Mouse (Mus musculus): Measurements from ENCODE around the gene Ddx43. TPM values are rescaled to one million over a fixed set of nuclear protein-coding genes. Genes with fewer than 3 reads are reported as not detected.
A peak's percentile ranks its signal among the peaks of the same experiment; 100 is the strongest.

Gene Ddx43
- polyA plus RNA-seq, 1 experiment from 2014 or later = 0.31 TPM

DNA sequence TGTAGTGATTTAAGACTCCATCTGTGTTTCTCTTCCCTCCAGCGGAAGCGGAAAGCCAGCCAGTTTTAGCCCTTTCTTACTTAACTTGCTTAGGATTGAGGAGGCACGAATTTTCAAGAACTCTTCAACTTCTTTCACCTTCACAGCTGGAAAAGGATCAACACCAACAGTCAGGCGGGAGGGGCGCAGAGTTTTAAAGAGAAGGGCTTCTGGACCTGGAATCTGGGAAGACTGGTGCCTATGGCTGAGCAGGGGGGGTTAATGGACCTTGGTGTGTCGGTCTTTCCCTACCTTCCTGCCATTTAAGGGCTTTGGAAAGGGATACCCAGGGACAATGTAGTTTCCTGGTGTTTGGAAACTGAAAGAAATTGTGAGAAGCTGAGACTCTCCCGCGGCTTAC lies 18.0 kb upstream of the Ddx43 start:
- WGBS = 25% methylated on average over 8 of the region's 8 CpGs
- H3K4me2 ChIP-seq (replicated peaks) = peak overlapping the region; percentile 58
- peak overlapping the region; percentile 53; the same call in 1 of the 2 replicates for H3K9ac ChIP-seq (replicated peaks)
- H3K9me3 ChIP-seq = no peaks in the 10 kb centered on the region
- H3K36me3 ChIP-seq = no peaks in the 10 kb centered on the region
- H3K4me1 ChIP-seq (replicated peaks) = peaks cover 10% of the 10 kb centered on the region
- peak overlapping the region; percentile 39 for H3K4me3 ChIP-seq (replicated peaks)
- ATAC-seq = no peak
- H3K27ac ChIP-seq = 0 out of 2 replicates have a peak overlapping the region, but pooled peaks have one; percentile 2
- H3K27me3 ChIP-seq = 0 out of 2 replicates have a peak, but pooled peaks cover 7% of the 10 kb centered on the region

DNA sequence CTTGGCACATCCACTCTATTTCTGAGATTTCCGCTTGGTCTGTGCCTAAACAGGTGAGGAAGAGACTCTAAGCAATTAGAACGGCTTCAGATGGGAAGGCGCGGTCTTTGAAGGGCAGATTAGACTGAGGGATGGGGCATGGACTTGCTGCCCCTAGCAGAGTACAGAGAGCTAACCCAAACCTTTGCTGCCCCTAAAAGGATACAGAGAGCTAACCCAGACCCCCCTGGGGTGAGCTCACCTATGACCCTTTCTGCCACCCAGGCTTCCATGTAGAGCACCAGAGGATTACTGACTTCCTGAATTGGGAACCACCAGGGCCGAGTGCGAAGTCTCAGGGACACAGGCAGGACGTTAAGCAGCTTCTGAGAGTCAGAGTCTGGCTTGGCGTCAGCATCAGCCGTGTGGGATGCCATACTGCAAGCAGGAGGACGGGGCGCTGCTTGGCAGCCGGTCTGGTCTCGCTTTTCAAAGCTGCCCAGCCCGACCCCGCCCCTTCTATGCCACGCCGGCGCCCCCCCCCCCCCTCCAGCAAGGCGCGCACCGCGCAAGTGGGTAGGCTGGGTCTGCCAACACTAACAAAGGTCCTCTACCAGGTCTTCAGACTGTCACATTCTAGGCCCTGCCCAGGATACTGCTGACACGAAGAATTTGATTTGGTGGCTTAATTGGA lies 17.3 kb upstream of the Ddx43 start, which contains the start of gene Ooep:
Gene Ooep (minus strand): TSS at position 613 of the 673 bp plus-strand sequence.
- ATAC-seq = peak; percentile 95
- WGBS = 3% methylated on average over 22 of the region's 23 CpGs

GRCm38 (mm10) chr9:78385893-78386292 lies 9.7 kb upstream of the Ddx43 start:
- H3K9me3 ChIP-seq = no peaks in the 10 kb centered on the region
- WGBS = 49% methylated on average over 3 of the region's 3 CpGs
- H3K36me3 ChIP-seq = no peaks in the 10 kb centered on the region
- no peaks in the 10 kb centered on the region for H3K4me1 ChIP-seq (replicated peaks)
- no peak for ATAC-seq
- no peak overlapping the region for H3K4me2 ChIP-seq (replicated peaks)
- H3K27ac ChIP-seq = no peak overlapping the region
- no peaks in the 10 kb centered on the region for H3K27me3 ChIP-seq
- no peak overlapping the region for H3K4me3 ChIP-seq (replicated peaks)
- H3K9ac ChIP-seq (replicated peaks) = no peak overlapping the region

More for the DNA sequence above, 17.3 kb upstream of the Ddx43 start, which contains the start of gene Ooep:
- Histone ChIP-seq H3K4me3 (replicated peaks) (peak within 1 kb of the TSS; percentile 39), H3K9ac (replicated peaks) (peak within 1 kb of the TSS; percentile 53), H3K27ac (0 out of 2 replicates have a peak within 1 kb of the TSS, but pooled peaks have one; percentile 2), H3K4me2 (replicated peaks) (peak within 1 kb of the TSS; percentile 58), H3K36me3 (no peaks in the 10 kb centered on the region), H3K9me3 (no peaks in the 10 kb centered on the region), H3K27me3 (0 out of 2 replicates have a peak, but pooled peaks cover 7% of the 10 kb centered on the region), H3K4me1 (replicated peaks) (peaks cover 10% of the 10 kb centered on the region)

GRCm38 (mm10) chr9:78386947-78387346 lies 8.6 kb upstream of the Ddx43 start:
- whole genome bisulfite sequencing = 90% methylated on average over 7 of the region's 7 CpGs
- Histone ChIP-seq H3K27ac (no peak overlapping the region), H3K9ac (replicated peaks) (no peak overlapping the region), H3K27me3 (peaks cover 6% of the 10 kb centered on the region), H3K4me1 (replicated peaks) (no peaks in the 10 kb centered on the region), H3K9me3 (no peaks in the 10 kb centered on the region), H3K36me3 (no peaks in the 10 kb centered on the region), H3K4me2 (replicated peaks) (no peak overlapping the region), H3K4me3 (replicated peaks) (no peak overlapping the region)
- no peak for ATAC-seq

GRCm38 (mm10) chr9:78389981-78390380 lies 5.6 kb upstream of the Ddx43 start:
- ATAC-seq = no peak
- H3K4me3 ChIP-seq (replicated peaks) = no peak overlapping the region
- H3K27me3 ChIP-seq = peaks cover 35% of the 10 kb centered on the region
- H3K4me2 ChIP-seq (replicated peaks) = no peak overlapping the region
- no peaks in the 10 kb centered on the region for H3K36me3 ChIP-seq
- no peak overlapping the region for H3K9ac ChIP-seq (replicated peaks)
- H3K4me1 ChIP-seq (replicated peaks) = no peaks in the 10 kb centered on the region
- no peaks in the 10 kb centered on the region for H3K9me3 ChIP-seq
- WGBS = 67% methylated on average over 5 of the region's 5 CpGs
- no peak overlapping the region for H3K27ac ChIP-seq

DNA sequence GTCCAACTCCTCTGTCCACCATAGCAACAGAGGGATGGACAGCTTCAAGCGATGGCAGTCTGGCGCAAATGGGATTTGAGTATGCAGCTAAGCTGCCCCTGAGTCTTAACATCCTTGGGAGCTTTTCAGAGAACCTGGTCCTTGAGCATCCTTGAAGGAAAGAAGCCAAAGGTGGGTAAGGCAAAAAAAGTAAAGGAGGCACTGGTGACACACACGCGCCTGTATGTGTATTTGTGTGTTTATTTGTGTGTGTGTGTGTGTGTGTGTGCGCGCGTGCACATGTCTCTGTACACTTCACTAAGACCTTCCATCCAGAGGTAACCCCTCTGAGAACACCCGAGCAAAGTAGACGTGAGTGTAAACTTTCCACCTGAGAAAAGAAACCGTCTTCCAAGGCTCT lies 1.8 kb upstream of the Ddx43 start:
- WGBS = 87% methylated on average over 10 of the region's 10 CpGs

GRCm38 (mm10) chr9:78394602-78395001 lies 975 bp upstream of the Ddx43 start:
- Histone ChIP-seq H3K27ac (no peak overlapping the region), H3K9ac (replicated peaks) (no peak overlapping the region), H3K9me3 (no peaks in the 10 kb centered on the region), H3K4me2 (replicated peaks) (no peak overlapping the region), H3K27me3 (peaks cover 69% of the 10 kb centered on the region), H3K4me1 (replicated peaks) (peaks cover 11% of the 10 kb centered on the region), H3K4me3 (replicated peaks) (no peak overlapping the region), H3K36me3 (no peaks in the 10 kb centered on the region)
- no peak for ATAC-seq
- 63% methylated on average over 7 of the region's 7 CpGs for WGBS

More for the DNA sequence above, 1.8 kb upstream of the Ddx43 start:
- H3K4me1 ChIP-seq (replicated peaks) = peaks cover 11% of the 10 kb centered on the region
- H3K4me2 ChIP-seq (replicated peaks) = no peak overlapping the region
- peaks cover 69% of the 10 kb centered on the region for H3K27me3 ChIP-seq
- no peak overlapping the region for H3K4me3 ChIP-seq (replicated peaks)
- H3K9ac ChIP-seq (replicated peaks) = no peak overlapping the region
- no peaks in the 10 kb centered on the region for H3K9me3 ChIP-seq
- no peak for ATAC-seq
- no peaks in the 10 kb centered on the region for H3K36me3 ChIP-seq
- no peak overlapping the region for H3K27ac ChIP-seq

- no peak for ATAC-seq
- WGBS = 35% methylated on average over 11 of the region's 11 CpGs
- H3K9me3 ChIP-seq = no peaks in the 10 kb centered on the region
- peak overlapping the region; percentile 56 for H3K4me2 ChIP-seq (replicated peaks)
- no peak overlapping the region for H3K27ac ChIP-seq
- H3K9ac ChIP-seq (replicated peaks) = no peak overlapping the region
- peaks cover 11% of the 10 kb centered on the region for H3K4me1 ChIP-seq (replicated peaks)
- H3K27me3 ChIP-seq = peaks cover 69% of the 10 kb centered on the region
- no peaks in the 10 kb centered on the region for H3K36me3 ChIP-seq
- peak overlapping the region; percentile 48 for H3K4me3 ChIP-seq (replicated peaks)
Observed at GRCm38 (mm10) chr9:78395244-78395629, 340 bp upstream of the Ddx43 start.

DNA sequence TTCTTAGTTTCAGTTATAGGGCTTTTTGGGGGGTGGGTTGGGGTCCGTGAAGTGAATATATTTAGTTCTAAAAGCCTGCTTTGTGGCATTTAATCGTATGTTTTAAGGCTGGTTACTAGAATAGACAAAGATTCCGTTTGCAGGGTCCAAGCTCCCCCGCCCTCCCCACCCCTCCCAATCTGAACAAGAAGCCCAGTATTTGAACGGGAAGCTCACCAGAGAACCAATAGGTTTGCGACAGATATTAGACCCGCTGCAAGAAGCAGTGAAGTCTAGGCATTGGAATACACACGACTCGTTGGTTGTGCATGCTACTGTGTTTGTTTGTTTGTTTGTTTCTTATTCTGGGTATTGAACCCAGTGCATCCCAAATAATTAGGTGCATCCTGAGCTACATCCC lies 940 bp downstream of the Ddx43 start:
- no peak for ATAC-seq
- Histone ChIP-seq H3K27me3 (peaks cover 64% of the 10 kb centered on the region), H3K9me3 (no peaks in the 10 kb centered on the region), H3K4me1 (replicated peaks) (peaks cover 11% of the 10 kb centered on the region), H3K27ac (no peak overlapping the region), H3K9ac (replicated peaks) (no peak overlapping the region), H3K36me3 (no peaks in the 10 kb centered on the region), H3K4me3 (replicated peaks) (no peak overlapping the region; the same call in 1 of the 2 replicates), H3K4me2 (replicated peaks) (peak overlapping the region; percentile 56)
- WGBS = 60% methylated on average over 9 of the region's 9 CpGs

DNA sequence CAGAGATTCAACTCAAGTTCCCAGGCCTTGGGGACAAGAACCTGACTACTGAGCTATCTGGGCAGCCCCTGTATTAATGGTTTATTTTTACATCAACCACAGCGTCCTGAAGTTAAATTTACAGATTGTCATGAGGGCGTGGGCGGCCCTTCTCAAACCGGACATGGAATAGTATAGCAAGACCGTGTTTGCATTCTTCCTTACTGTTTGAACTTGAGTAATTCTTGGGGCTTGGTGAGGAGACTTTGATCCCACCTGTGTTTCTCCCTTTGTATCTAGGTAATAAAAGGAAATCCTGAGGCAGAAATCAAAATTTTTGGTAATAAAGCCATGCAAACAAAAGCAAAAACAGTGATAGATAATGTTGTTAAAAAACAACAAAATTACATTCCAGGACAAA lies 5.0 kb downstream of the Ddx43 start:
- H3K4me1 ChIP-seq (replicated peaks) = peaks cover 7% of the 10 kb centered on the region
- H3K36me3 ChIP-seq = no peaks in the 10 kb centered on the region
- H3K4me3 ChIP-seq (replicated peaks) = no peak overlapping the region
- H3K4me2 ChIP-seq (replicated peaks) = no peak overlapping the region
- ATAC-seq = no peak
- WGBS = 90% methylated on average over 5 of the region's 5 CpGs
- no peak overlapping the region for H3K9ac ChIP-seq (replicated peaks)
- H3K27ac ChIP-seq = no peak overlapping the region
- H3K27me3 ChIP-seq = peaks cover 27% of the 10 kb centered on the region
- no peaks in the 10 kb centered on the region for H3K9me3 ChIP-seq

GRCm38 (mm10) chr9:78401596-78401995 lies 6.0 kb downstream of the Ddx43 start:
- Histone ChIP-seq H3K36me3 (no peaks in the 10 kb centered on the region), H3K4me2 (replicated peaks) (no peak overlapping the region), H3K4me1 (replicated peaks) (no peaks in the 10 kb centered on the region), H3K9ac (replicated peaks) (no peak overlapping the region), H3K4me3 (replicated peaks) (no peak overlapping the region), H3K27me3 (peaks cover 17% of the 10 kb centered on the region), H3K9me3 (no peaks in the 10 kb centered on the region), H3K27ac (no peak overlapping the region)
- no peak for ATAC-seq
- WGBS = 95% methylated on average over 7 of the region's 7 CpGs

GRCm38 (mm10) chr9:78427362-78427781 lies 31.8 kb downstream of the Ddx43 start:
- Histone ChIP-seq H3K4me1 (replicated peaks) (no peaks in the 10 kb centered on the region), H3K27me3 (0 out of 2 replicates have a peak, but pooled peaks cover 6% of the 10 kb centered on the region), H3K9ac (replicated peaks) (peak overlapping the region; percentile 14; the same call in 1 of the 2 replicates), H3K9me3 (no peaks in the 10 kb centered on the region), H3K4me2 (replicated peaks) (peak overlapping the region; percentile 56), H3K36me3 (no peaks in the 10 kb centered on the region), H3K4me3 (replicated peaks) (peak overlapping the region; percentile 32), H3K27ac (no peak overlapping the region)
- peak; percentile 37; the same call in 1 of the 2 replicates for ATAC-seq
- WGBS = 32% methylated on average over 26 of the region's 27 CpGs

Measured in midbrain, embryonic 13.5 days (tissue).